Mouse (Mus musculus): Measurements from ENCODE around the gene Plekhm1. TPM values are rescaled to one million over a fixed set of nuclear protein-coding genes. Genes with fewer than 3 reads are reported as not detected.

Gene Plekhm1
- polyA plus RNA-seq, 1 experiment from 2014 or later, result 5.9 TPM

- H3K27me3 ChIP-seq (ENCODE audit: control insufficient read depth, insufficient read depth, low read length), result peaks cover 25% of the 10 kb centered on the region
- no peak for ATAC-seq (replicated peaks; ENCODE audit: extremely low read depth, insufficient read depth, low FRiP score)
- H3K36me3 ChIP-seq (ENCODE audit: control insufficient read depth, insufficient read depth), result no peaks in the 10 kb centered on the region
- 0 out of 2 replicates have a peak overlapping the region, but pooled peaks have one; percentile 29 for H3K27ac ChIP-seq (ENCODE audit: low read length)
- peak overlapping the region; percentile 94 for H3K4me2 ChIP-seq (ENCODE audit: low read depth, low read length)
- H3K4me1 ChIP-seq (ENCODE audit: control insufficient read depth, insufficient read depth, low read length), result peaks cover 37% of the 10 kb centered on the region
- WGBS, result 6% methylated on average over 25 of the region's 25 CpGs
- peak overlapping the region; percentile 56 for H3K4me3 ChIP-seq (ENCODE audit: low read length)
- H3K9ac ChIP-seq (ENCODE audit: low read length), result no peak overlapping the region
- H3K9me3 ChIP-seq (replicated peaks; ENCODE audit: control insufficient read depth, low read length), result no peaks in the 10 kb centered on the region
These were observed 51.0 kb downstream of the Plekhm1 start for GRCm38 (mm10) chr11:103361396-103362053.

- peak overlapping the region; percentile 78 for H3K9ac ChIP-seq (ENCODE audit: low read length)
- no peaks in the 10 kb centered on the region for H3K9me3 ChIP-seq (replicated peaks; ENCODE audit: control insufficient read depth, low read length)
- ATAC-seq (replicated peaks; ENCODE audit: extremely low read depth, insufficient read depth, low FRiP score), result 0 out of 2 replicates have a peak, but pooled peaks have one; percentile 0
- H3K27me3 ChIP-seq (ENCODE audit: control insufficient read depth, insufficient read depth, low read length), result peaks cover 25% of the 10 kb centered on the region
- 4% methylated on average over 48 of the region's 48 CpGs for WGBS
- no peaks in the 10 kb centered on the region for H3K36me3 ChIP-seq (ENCODE audit: control insufficient read depth, insufficient read depth)
- H3K4me3 ChIP-seq (ENCODE audit: low read length), result peak overlapping the region; percentile 56
- H3K4me2 ChIP-seq (ENCODE audit: low read depth, low read length), result peak overlapping the region; percentile 94
- peaks cover 40% of the 10 kb centered on the region for H3K4me1 ChIP-seq (ENCODE audit: control insufficient read depth, insufficient read depth, low read length)
- H3K27ac ChIP-seq (ENCODE audit: low read length), result no peak overlapping the region
These were observed 51.8 kb downstream of the Plekhm1 start for GRCm38 (mm10) chr11:103360661-103361081.

- peak overlapping the region; percentile 56 for H3K4me3 ChIP-seq (ENCODE audit: low read length)
- no peaks in the 10 kb centered on the region for H3K9me3 ChIP-seq (replicated peaks; ENCODE audit: control insufficient read depth, low read length)
- H3K4me1 ChIP-seq (ENCODE audit: control insufficient read depth, insufficient read depth, low read length), result peaks cover 42% of the 10 kb centered on the region
- H3K9ac ChIP-seq (ENCODE audit: low read length), result peak overlapping the region; percentile 78
- WGBS, result 3% methylated on average over 53 of the region's 60 CpGs
- H3K4me2 ChIP-seq (ENCODE audit: low read depth, low read length), result peak overlapping the region; percentile 94
- H3K27me3 ChIP-seq (ENCODE audit: control insufficient read depth, insufficient read depth, low read length), result peaks cover 25% of the 10 kb centered on the region
- peak; percentile 56 for ATAC-seq (replicated peaks; ENCODE audit: extremely low read depth, insufficient read depth, low FRiP score)
- no peak overlapping the region for H3K27ac ChIP-seq (ENCODE audit: low read length)
- no peaks in the 10 kb centered on the region for H3K36me3 ChIP-seq (ENCODE audit: control insufficient read depth, insufficient read depth)
These were observed 52.4 kb downstream of the Plekhm1 start for GRCm38 (mm10) chr11:103359841-103360641.

GRCm38 (mm10) chr11:103359122-103359521 is 53.4 kb downstream of the Plekhm1 start:
- Histone ChIP-seq H3K4me3 (ENCODE audit: low read length) (peak overlapping the region; percentile 56), H3K9ac (ENCODE audit: low read length) (no peak overlapping the region), H3K4me1 (ENCODE audit: control insufficient read depth, insufficient read depth, low read length) (peaks cover 42% of the 10 kb centered on the region), H3K36me3 (ENCODE audit: control insufficient read depth, insufficient read depth) (no peaks in the 10 kb centered on the region), H3K27ac (ENCODE audit: low read length) (no peak overlapping the region), H3K4me2 (ENCODE audit: low read depth, low read length) (peak overlapping the region; percentile 94), H3K9me3 (replicated peaks; ENCODE audit: control insufficient read depth, low read length) (no peaks in the 10 kb centered on the region), H3K27me3 (ENCODE audit: control insufficient read depth, insufficient read depth, low read length) (peaks cover 22% of the 10 kb centered on the region)
- WGBS, result 4% methylated on average over 22 of the region's 22 CpGs
- no peak for ATAC-seq (replicated peaks; ENCODE audit: extremely low read depth, insufficient read depth, low FRiP score)

DNA sequence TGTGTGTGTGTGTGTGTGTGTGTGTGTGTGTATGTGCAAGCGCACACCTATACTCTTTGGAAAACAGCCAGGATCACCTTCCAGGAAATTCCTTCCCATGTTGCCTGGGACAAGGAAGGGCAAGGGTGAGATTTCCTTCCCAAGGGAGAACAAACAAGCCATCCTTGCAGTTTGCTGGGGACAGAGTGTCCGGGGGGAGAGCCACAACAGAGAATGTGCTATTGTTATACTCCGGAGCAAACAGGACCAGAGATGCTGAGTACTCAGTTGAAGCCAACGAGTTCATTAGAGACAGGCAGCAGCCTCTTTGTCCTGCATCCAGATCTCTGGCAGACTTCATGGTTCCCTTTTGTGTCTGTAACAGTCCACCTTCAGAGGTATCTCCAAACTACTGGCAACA is 54.2 kb downstream of the Plekhm1 start:
- no peak overlapping the region for H3K4me3 ChIP-seq (ENCODE audit: low read length)
- peaks cover 21% of the 10 kb centered on the region for H3K27me3 ChIP-seq (ENCODE audit: control insufficient read depth, insufficient read depth, low read length)
- no peak overlapping the region; the same call in 1 of the 2 replicates for H3K9ac ChIP-seq (ENCODE audit: low read length)
- H3K36me3 ChIP-seq (ENCODE audit: control insufficient read depth, insufficient read depth), result no peaks in the 10 kb centered on the region
- H3K4me2 ChIP-seq (ENCODE audit: low read depth, low read length), result no peak overlapping the region
- no peak for ATAC-seq (replicated peaks; ENCODE audit: extremely low read depth, insufficient read depth, low FRiP score)
- H3K27ac ChIP-seq (ENCODE audit: low read length), result no peak overlapping the region
- H3K4me1 ChIP-seq (ENCODE audit: control insufficient read depth, insufficient read depth, low read length), result peaks cover 42% of the 10 kb centered on the region
- no peaks in the 10 kb centered on the region for H3K9me3 ChIP-seq (replicated peaks; ENCODE audit: control insufficient read depth, low read length)
- WGBS, result 69% methylated on average over 4 of the region's 4 CpGs

- Histone ChIP-seq H3K9me3 (replicated peaks; ENCODE audit: control insufficient read depth, low read length) (0 out of 2 replicates have a peak, but pooled peaks cover 2% of the 10 kb centered on the region), H3K4me2 (ENCODE audit: low read depth, low read length) (no peak overlapping the region), H3K4me1 (ENCODE audit: control insufficient read depth, insufficient read depth, low read length) (peaks cover 39% of the 10 kb centered on the region), H3K4me3 (ENCODE audit: low read length) (no peak overlapping the region), H3K9ac (ENCODE audit: low read length) (no peak overlapping the region), H3K36me3 (ENCODE audit: control insufficient read depth, insufficient read depth) (peaks cover 2% of the 10 kb centered on the region; the same call in 1 of the 2 replicates), H3K27me3 (ENCODE audit: control insufficient read depth, insufficient read depth, low read length) (peaks cover 21% of the 10 kb centered on the region), H3K27ac (ENCODE audit: low read length) (no peak overlapping the region)
- ATAC-seq (replicated peaks; ENCODE audit: extremely low read depth, insufficient read depth, low FRiP score), result no peak
- WGBS, result 93% methylated on average over 10 of the region's 10 CpGs
These were observed 54.8 kb downstream of the Plekhm1 start for GRCm38 (mm10) chr11:103357710-103358109.

- peaks cover 21% of the 10 kb centered on the region for H3K27me3 ChIP-seq (ENCODE audit: control insufficient read depth, insufficient read depth, low read length)
- H3K36me3 ChIP-seq (ENCODE audit: control insufficient read depth, insufficient read depth), result peaks cover 2% of the 10 kb centered on the region; the same call in 1 of the 2 replicates
- 82% methylated on average over 16 of the region's 16 CpGs for WGBS
- no peak overlapping the region for H3K9ac ChIP-seq (ENCODE audit: low read length)
- no peak overlapping the region for H3K4me3 ChIP-seq (ENCODE audit: low read length)
- H3K4me1 ChIP-seq (ENCODE audit: control insufficient read depth, insufficient read depth, low read length), result peaks cover 33% of the 10 kb centered on the region
- no peak overlapping the region for H3K4me2 ChIP-seq (ENCODE audit: low read depth, low read length)
- no peak for ATAC-seq (replicated peaks; ENCODE audit: extremely low read depth, insufficient read depth, low FRiP score)
- H3K9me3 ChIP-seq (replicated peaks; ENCODE audit: control insufficient read depth, low read length), result peaks cover 5% of the 10 kb centered on the region; the same call in 1 of the 2 replicates
- H3K27ac ChIP-seq (ENCODE audit: low read length), result no peak overlapping the region
These were observed 55.4 kb downstream of the Plekhm1 start for GRCm38 (mm10) chr11:103356938-103357670.

- Histone ChIP-seq H3K27ac (ENCODE audit: low read length) (no peak overlapping the region), H3K27me3 (ENCODE audit: control insufficient read depth, insufficient read depth, low read length) (peaks cover 13% of the 10 kb centered on the region), H3K4me2 (ENCODE audit: low read depth, low read length) (no peak overlapping the region)
These were observed 56.4 kb downstream of the Plekhm1 start for GRCm38 (mm10) chr11:103356032-103356571.

More at GRCm38 (mm10) chr11:103356032-103356571, 56.4 kb downstream of the Plekhm1 start:
- Histone ChIP-seq H3K4me1 (ENCODE audit: control insufficient read depth, insufficient read depth, low read length) (peaks cover 23% of the 10 kb centered on the region), H3K4me3 (ENCODE audit: low read length) (no peak overlapping the region), H3K9me3 (replicated peaks; ENCODE audit: control insufficient read depth, low read length) (peaks cover 5% of the 10 kb centered on the region; the same call in 1 of the 2 replicates), H3K9ac (ENCODE audit: low read length) (no peak overlapping the region), H3K36me3 (ENCODE audit: control insufficient read depth, insufficient read depth) (peaks cover 2% of the 10 kb centered on the region; the same call in 1 of the 2 replicates)
- ATAC-seq (replicated peaks; ENCODE audit: extremely low read depth, insufficient read depth, low FRiP score), result no peak
- WGBS, result 25% methylated on average over 11 of the region's 11 CpGs
